Mouse (Mus musculus) embryonic facial prominence, embryonic 14.5 days (tissue): ENCODE measurements around the gene Vstm4. TPM values are rescaled to one million over a fixed set of nuclear protein-coding genes. Genes with fewer than 3 reads are reported as not detected.

Source experiments
- ATAC-seq: fragments of 200-750 bp; cut with Nextera tagmentation; 2 replicates; pipeline ENCODE4 v1.8.0; 2017; ENCODE audit warnings: low read depth, moderate number of reproducible peaks, moderate TSS enrichment
- DNase-seq: peaks from one replicate; pipeline ENCODE4 v3.0.0-alpha.2; 2015; ENCODE audit warnings: low spot score
- H3K27ac ChIP-seq: fragments of 300-500 bp; sonication (generic); replicated peaks from 2 replicates; pipeline ENCODE4 v1.5.1; 2014; ENCODE audit warnings: low read depth, mild to moderate bottlenecking, low read length, moderate library complexity
- H3K27me3 ChIP-seq: fragments of 300-500 bp; sonication (generic); replicated peaks from 2 replicates; pipeline ENCODE4 v1.6.1; 2014; ENCODE audit warnings: low read length; ENCODE audit not compliant: control insufficient read depth, insufficient read depth
- H3K36me3 ChIP-seq: fragments of 300-500 bp; sonication (generic); 2 replicates; pipeline ENCODE4 v1.6.1; 2014; ENCODE audit warnings: low read length, mixed read lengths; ENCODE audit not compliant: control insufficient read depth, insufficient read depth
- H3K4me1 ChIP-seq: fragments of 300-500 bp; sonication (generic); 2 replicates; pipeline ENCODE4 v1.6.1; 2014; ENCODE audit warnings: antibody characterized with exemption, low read length; ENCODE audit not compliant: control insufficient read depth, insufficient read depth
- H3K4me2 ChIP-seq: fragments of 300-500 bp; sonication (generic); 2 replicates; pipeline ENCODE4 v1.6.1; 2014; ENCODE audit warnings: low read depth, mild to moderate bottlenecking, low read length, moderate library complexity, mixed read lengths
- H3K4me3 ChIP-seq: fragments of 300-500 bp; sonication (generic); 2 replicates; pipeline ENCODE4 v1.5.1; 2014; ENCODE audit warnings: low read depth, mild to moderate bottlenecking, low read length
- H3K9ac ChIP-seq: fragments of 300-500 bp; sonication (generic); 2 replicates; pipeline ENCODE4 v1.6.1; 2014; ENCODE audit warnings: low read depth, mild to moderate bottlenecking, low read length, moderate library complexity, mixed read lengths
- H3K9me3 ChIP-seq: fragments of 300-500 bp; sonication (generic); 2 replicates; pipeline ENCODE4 v1.6.1; 2016; ENCODE audit warnings: low read length; ENCODE audit not compliant: control insufficient read depth
- WGBS: fragments of 180-500 bp; shearing (Covaris S2); extraction: QIAGEN DNeasy Blood & Tissue Kit; methylation state at CpG from one replicate; pipeline ENCODE4 v1.1.7; 2014; 5-methylcytosine and 5-hydroxymethylcytosine counted together
- polyA plus RNA-seq: library from polyadenylated mRNA; unstranded; fragments of >200 nt; fragmentation: Nextera tagmentation; extraction: Ambion mirVana; gene quantifications from 2 replicates; pipeline ENCODE4 v1.2.1, GENCODE M21; 2014

Gene Vstm4
- 38.0 and 40.2 TPM in 2 replicates for polyA plus RNA-seq

GRCm38 (mm10) chr14:32856681-32857328, at the start of gene Vstm4:
Vstm4 (plus strand) TSS chr14:32856756.
- Histone ChIP-seq H3K27me3 (0 out of 2 replicates have a peak, but pooled peaks cover 3% of the 10 kb centered on the region), H3K4me2 (peak within 1 kb of the TSS; percentile 84), H3K36me3 (no peaks in the 10 kb centered on the region), H3K4me3 (peak within 1 kb of the TSS; percentile 64), H3K9ac (peak within 1 kb of the TSS; percentile 87), H3K9me3 (no peaks in the 10 kb centered on the region), H3K27ac (peak within 1 kb of the TSS; percentile 68), H3K4me1 (peaks cover 21% of the 10 kb centered on the region)
- ATAC-seq, result peak; percentile 90
- 2% methylated on average over 38 of the region's 68 CpGs for WGBS
- DNase-seq, result peak; percentile 75

GRCm38 (mm10) chr14:32810111-32810510, 46.4 kb upstream of the Vstm4 start:
- ATAC-seq (no peak), DNase-seq (no peak)
- no peaks in the 10 kb centered on the region for H3K27me3 ChIP-seq
- H3K36me3 ChIP-seq, result no peaks in the 10 kb centered on the region
- H3K27ac ChIP-seq, result no peak overlapping the region
- no peaks in the 10 kb centered on the region for H3K4me1 ChIP-seq
- H3K4me2 ChIP-seq, result no peak overlapping the region
- no peak overlapping the region for H3K4me3 ChIP-seq
- no peaks in the 10 kb centered on the region for H3K9me3 ChIP-seq
- no peak overlapping the region for H3K9ac ChIP-seq

- H3K9ac ChIP-seq, result no peak overlapping the region
- H3K27me3 ChIP-seq, result no peaks in the 10 kb centered on the region
- DNase-seq, result no peak
- H3K9me3 ChIP-seq, result no peaks in the 10 kb centered on the region
- H3K4me2 ChIP-seq, result no peak overlapping the region
- WGBS, result 64% methylated on average over 6 of the region's 6 CpGs
- no peak overlapping the region for H3K27ac ChIP-seq
- H3K36me3 ChIP-seq, result no peaks in the 10 kb centered on the region
- no peaks in the 10 kb centered on the region for H3K4me1 ChIP-seq
- no peak overlapping the region for H3K4me3 ChIP-seq
- no peak for ATAC-seq
These were observed 44.1 kb upstream of the Vstm4 start for GRCm38 (mm10) chr14:32812429-32812828.

DNA sequence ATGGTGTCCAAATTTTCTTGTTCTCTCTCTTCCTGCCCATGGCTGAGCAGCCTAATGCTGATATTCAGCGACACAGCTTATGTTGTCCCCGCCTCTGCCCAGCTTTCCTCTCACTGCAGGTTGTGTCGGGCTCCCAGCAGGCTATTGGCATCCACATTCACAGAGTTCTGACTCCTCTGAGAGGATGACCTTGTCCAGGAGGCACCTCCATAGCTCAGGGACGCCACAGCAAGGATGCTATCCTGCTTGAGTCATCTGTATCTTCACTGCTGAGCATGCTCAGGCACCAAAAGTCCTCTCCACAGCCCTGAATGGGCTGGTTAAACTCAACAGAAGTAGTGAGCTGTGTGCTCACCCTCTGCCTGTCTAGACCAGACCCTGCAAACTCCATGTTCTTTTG, 41.6 kb upstream of the Vstm4 start:
- Histone ChIP-seq H3K27me3 (no peaks in the 10 kb centered on the region), H3K4me3 (no peak overlapping the region), H3K9ac (no peak overlapping the region), H3K9me3 (no peaks in the 10 kb centered on the region), H3K36me3 (no peaks in the 10 kb centered on the region), H3K27ac (no peak overlapping the region), H3K4me2 (no peak overlapping the region), H3K4me1 (peaks cover 10% of the 10 kb centered on the region)
- WGBS, result 58% methylated on average over 4 of the region's 4 CpGs
- DNase-seq, result no peak
- no peak for ATAC-seq

GRCm38 (mm10) chr14:32816533-32816932, 40.0 kb upstream of the Vstm4 start:
- Histone ChIP-seq H3K27ac (no peak overlapping the region), H3K9ac (no peak overlapping the region), H3K36me3 (no peaks in the 10 kb centered on the region), H3K4me2 (no peak overlapping the region), H3K4me1 (peaks cover 10% of the 10 kb centered on the region), H3K4me3 (no peak overlapping the region), H3K9me3 (no peaks in the 10 kb centered on the region), H3K27me3 (no peaks in the 10 kb centered on the region)
- ATAC-seq (no peak), DNase-seq (no peak)
- 71% methylated on average over 4 of the region's 4 CpGs for WGBS

DNA sequence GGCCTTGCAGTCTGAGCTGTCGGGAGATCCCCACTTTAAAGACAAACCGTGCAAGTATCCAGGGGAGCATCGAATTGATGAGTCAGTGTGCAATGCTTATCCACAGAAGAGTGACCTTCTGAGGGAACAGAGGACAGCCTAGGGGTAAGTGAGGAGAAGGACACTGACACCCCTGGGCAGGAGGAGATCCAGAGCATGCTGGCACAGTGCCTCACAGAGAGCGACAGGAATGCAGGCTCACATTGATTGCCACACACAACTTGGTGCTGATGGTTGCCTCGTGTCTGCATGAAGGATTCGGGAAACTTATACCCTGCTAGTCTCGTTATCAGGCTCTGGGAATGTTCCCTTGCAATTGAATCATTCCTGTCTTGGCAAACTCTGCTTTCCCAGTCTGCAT, 39.3 kb upstream of the Vstm4 start:
- H3K4me1 ChIP-seq, result peaks cover 10% of the 10 kb centered on the region
- no peaks in the 10 kb centered on the region for H3K9me3 ChIP-seq
- no peak overlapping the region for H3K4me3 ChIP-seq
- no peaks in the 10 kb centered on the region for H3K36me3 ChIP-seq
- no peak overlapping the region for H3K9ac ChIP-seq
- no peaks in the 10 kb centered on the region for H3K27me3 ChIP-seq
- no peak overlapping the region for H3K4me2 ChIP-seq
- no peak for ATAC-seq
- DNase-seq, result no peak
- H3K27ac ChIP-seq, result no peak overlapping the region
- 52% methylated on average over 7 of the region's 7 CpGs for WGBS

GRCm38 (mm10) chr14:32819297-32819696, 37.3 kb upstream of the Vstm4 start:
- Histone ChIP-seq H3K4me1 (peaks cover 13% of the 10 kb centered on the region), H3K4me2 (no peak overlapping the region), H3K4me3 (no peak overlapping the region), H3K9me3 (no peaks in the 10 kb centered on the region), H3K36me3 (no peaks in the 10 kb centered on the region), H3K27ac (no peak overlapping the region), H3K27me3 (no peaks in the 10 kb centered on the region), H3K9ac (no peak overlapping the region)
- DNase-seq (peak; percentile 50), ATAC-seq (0 out of 2 replicates have a peak, but pooled peaks have one; percentile 37)
- WGBS, result 25% methylated on average over 1 of the region's 1 CpGs

GRCm38 (mm10) chr14:32822812-32823211, 33.7 kb upstream of the Vstm4 start:
- Histone ChIP-seq H3K27me3 (no peaks in the 10 kb centered on the region), H3K9me3 (no peaks in the 10 kb centered on the region), H3K4me1 (peaks cover 40% of the 10 kb centered on the region), H3K4me3 (no peak overlapping the region), H3K4me2 (no peak overlapping the region), H3K27ac (no peak overlapping the region), H3K36me3 (no peaks in the 10 kb centered on the region), H3K9ac (no peak overlapping the region)
- WGBS, result 83% methylated on average over 4 of the region's 4 CpGs
- DNase-seq, result no peak
- no peak for ATAC-seq

- H3K4me1 ChIP-seq, result peaks cover 47% of the 10 kb centered on the region
These were observed 32.7 kb upstream of the Vstm4 start for GRCm38 (mm10) chr14:32823861-32824260.

More at GRCm38 (mm10) chr14:32823861-32824260, 32.7 kb upstream of the Vstm4 start:
- Histone ChIP-seq H3K27ac (no peak overlapping the region), H3K9ac (no peak overlapping the region), H3K4me2 (no peak overlapping the region), H3K9me3 (no peaks in the 10 kb centered on the region), H3K36me3 (no peaks in the 10 kb centered on the region), H3K27me3 (no peaks in the 10 kb centered on the region), H3K4me3 (no peak overlapping the region)
- ATAC-seq (no peak), DNase-seq (no peak)
- WGBS, result 65% methylated on average over 3 of the region's 3 CpGs
